Mouse (Mus musculus) limb, embryonic 12.5 days (tissue): Measurements from ENCODE around the gene Nt5dc2. TPM values are rescaled to one million over a fixed set of nuclear protein-coding genes. Genes with fewer than 3 reads are reported as not detected.

ENCODE experiments used
- polyA plus RNA-seq: library from polyadenylated mRNA; unstranded; fragments of >200 nt; fragmentation: Nextera tagmentation; extraction: Ambion mirVana; gene quantifications from 2 replicates; pipeline ENCODE4 v1.2.1, GENCODE M21; 2016

Gene Nt5dc2
- polyA plus RNA-seq, 1 experiment from 2014 or later = 485 TPM

Other genes with a start within 250 kb of the Nt5dc2 start
- 0.10 TPM in 1 of 2 replicates, not detected in the other for gene Itih4, start 244.6 kb upstream of the Nt5dc2 start, polyA plus RNA-seq
- 0.09 TPM in 1 of 2 replicates, not detected in the other for gene Itih3, start 207.3 kb upstream of the Nt5dc2 start, polyA plus RNA-seq
- gene Itih1, start 187.8 kb upstream of the Nt5dc2 start, polyA plus RNA-seq = 0.06 TPM in 1 of 2 replicates, not detected in the other
- gene Nek4, start 179.7 kb upstream of the Nt5dc2 start, polyA plus RNA-seq = 17.2 and 18.8 TPM in 2 replicates
- 54.7 and 61.5 TPM in 2 replicates for gene Glt8d1, start 129.7 kb upstream of the Nt5dc2 start, polyA plus RNA-seq
- 322 and 342 TPM in 2 replicates for gene Spcs1, start 129.4 kb upstream of the Nt5dc2 start, polyA plus RNA-seq
- 183 and 189 TPM in 2 replicates for gene Pbrm1, start 111.9 kb upstream of the Nt5dc2 start, polyA plus RNA-seq
- 110 and 117 TPM in 2 replicates for gene Gnl3, start 111.9 kb upstream of the Nt5dc2 start, polyA plus RNA-seq
- gene Smim4, start 2.1 kb upstream of the Nt5dc2 start, polyA plus RNA-seq = 59.6 and 65.7 TPM in 2 replicates
- gene Stab1, start 37.6 kb downstream of the Nt5dc2 start, polyA plus RNA-seq = 14.9 and 18.0 TPM in 2 replicates
- 140 and 161 TPM in 2 replicates for gene Tnnc1, start 77.3 kb downstream of the Nt5dc2 start, polyA plus RNA-seq
- 507 and 522 TPM in 2 replicates for gene Nisch, start 85.9 kb downstream of the Nt5dc2 start, polyA plus RNA-seq
- gene Sema3g, start 86.8 kb downstream of the Nt5dc2 start, polyA plus RNA-seq = 0.58 and 0.84 TPM in 2 replicates
- gene Phf7, start 120.3 kb downstream of the Nt5dc2 start, polyA plus RNA-seq = 13.5 and 14.1 TPM in 2 replicates
- gene Bap1, start 120.4 kb downstream of the Nt5dc2 start, polyA plus RNA-seq = 106 and 118 TPM in 2 replicates
- 7.7 and 9.1 TPM in 2 replicates for gene Dnah1, start 192.8 kb downstream of the Nt5dc2 start, polyA plus RNA-seq
- 38.9 and 41.0 TPM in 2 replicates for gene Capn7, start 205.6 kb downstream of the Nt5dc2 start, polyA plus RNA-seq